Mouse (Mus musculus): ENCODE measurements around the gene Fgf3.

GRCm38 (mm10) chr7:144821901-144822300, 16.0 kb upstream of the Fgf3 start:
- TF ChIP-seq HCFC1 (IDR thresholded peaks at IDR 0.05; ENCODE audit: low read depth, low read length) (no peak), CTCF (conservative IDR thresholded peaks at IDR 0.05 in 1 of 2, IDR thresholded peaks at IDR 0.05 in 1 of 2; ENCODE audit: low read depth in 2 of 2, low read length in 2 of 2) (no peak), MAFK (IDR thresholded peaks at IDR 0.05; ENCODE audit: insufficient replicate concordance, low read length) (no peak), ZC3H11A (IDR thresholded peaks at IDR 0.05; ENCODE audit: low read depth, low read length) (no peak), USF1 (IDR thresholded peaks at IDR 0.05; ENCODE audit: low read depth, low read length) (no peak), POLR2A (IDR thresholded peaks at IDR 0.05; ENCODE audit: low read depth, low read length) (no peak), MEF2A (IDR thresholded peaks at IDR 0.05; ENCODE audit: borderline replicate concordance, low read depth, low read length) (no peak), MAX (IDR thresholded peaks at IDR 0.05; ENCODE audit: low read length) (no peak), CHD1 (IDR thresholded peaks at IDR 0.05; ENCODE audit: low read depth, low read length) (no peak), RCOR1 (conservative IDR thresholded peaks at IDR 0.05; ENCODE audit: low read depth, low read length) (no peak), UBTF (IDR thresholded peaks at IDR 0.05; ENCODE audit: low read depth, low read length) (no peak), MXI1 (IDR thresholded peaks at IDR 0.05; ENCODE audit: low read depth, low read length) (no peak)
